Mouse (Mus musculus) spleen, adult 18-20 months (tissue): ENCODE results near the gene Zscan29.

Experiments
- DNase-seq, 2 experiments: peaks; one replicate each; pipeline ENCODE4 v3.0.0; 2022; ENCODE audit warnings: mixed read lengths in 2 of 2

The Zscan29 gene

GRCm38 (mm10) chr2:121170980-121171742 lies at the start of gene Zscan29:
Zscan29 (minus strand) TSS chr2:121171125.
- DNase-seq: peak; percentile 83 to 86

- DNase-seq: no peak
Observed at GRCm38 (mm10) chr2:121219994-121220393, 49.1 kb upstream of the Zscan29 start.

GRCm38 (mm10) chr2:121219177-121219576 lies 48.3 kb upstream of the Zscan29 start:
- no peak for DNase-seq

GRCm38 (mm10) chr2:121214491-121214890 lies 43.6 kb upstream of the Zscan29 start:
- DNase-seq: no peak

- DNase-seq: no peak
Observed at GRCm38 (mm10) chr2:121206541-121206940, 35.6 kb upstream of the Zscan29 start.

GRCm38 (mm10) chr2:121204276-121204675 lies 33.4 kb upstream of the Zscan29 start:
- DNase-seq: no peak

- no peak for DNase-seq
Observed at GRCm38 (mm10) chr2:121195466-121195865, 24.5 kb upstream of the Zscan29 start.

GRCm38 (mm10) chr2:121188530-121188929 lies 17.6 kb upstream of the Zscan29 start:
- no peak for DNase-seq

- DNase-seq: no peak
Observed at GRCm38 (mm10) chr2:121184142-121184541, 13.2 kb upstream of the Zscan29 start.

GRCm38 (mm10) chr2:121183431-121183830 lies 12.5 kb upstream of the Zscan29 start:
- DNase-seq: no peak

GRCm38 (mm10) chr2:121178828-121179479 lies 8.0 kb upstream of the Zscan29 start:
- no peak for DNase-seq

GRCm38 (mm10) chr2:121170481-121170971 lies 399 bp downstream of the Zscan29 start, which contains the start of gene Tubgcp4:
Tubgcp4 (plus strand) TSS chr2:121170654.
- no peak for DNase-seq

GRCm38 (mm10) chr2:121169902-121170301 lies 1.0 kb downstream of the Zscan29 start:
- peak in 1 of 2 experiments; percentile 25 for DNase-seq

GRCm38 (mm10) chr2:121169173-121169572 lies 1.8 kb downstream of the Zscan29 start:
- DNase-seq: no peak

- DNase-seq: no peak
Observed at GRCm38 (mm10) chr2:121153100-121153499, 17.8 kb downstream of the Zscan29 start.

GRCm38 (mm10) chr2:121149679-121150078 lies 21.2 kb downstream of the Zscan29 start:
- DNase-seq: no peak

- DNase-seq: no peak
Observed at GRCm38 (mm10) chr2:121142415-121142814, 28.5 kb downstream of the Zscan29 start.

GRCm38 (mm10) chr2:121141216-121142035 lies 29.5 kb downstream of the Zscan29 start:
- DNase-seq: no peak

GRCm38 (mm10) chr2:121140018-121140882 lies 30.7 kb downstream of the Zscan29 start, which contains the start of the genes Adal and Lcmt2:
Adal (plus strand) TSS chr2:121140428.
Lcmt2 (minus strand) TSS chr2:121140653.
- peak; percentile 81 to 93 for DNase-seq

GRCm38 (mm10) chr2:121139266-121140017 lies 31.5 kb downstream of the Zscan29 start:
- DNase-seq: peak in 1 of 2 experiments; percentile 8

GRCm38 (mm10) chr2:121137371-121137770 lies 33.6 kb downstream of the Zscan29 start:
- DNase-seq: no peak
